24 mouse cellular contexts compared by ENCODE assay signal in the genomic region with DNA sequence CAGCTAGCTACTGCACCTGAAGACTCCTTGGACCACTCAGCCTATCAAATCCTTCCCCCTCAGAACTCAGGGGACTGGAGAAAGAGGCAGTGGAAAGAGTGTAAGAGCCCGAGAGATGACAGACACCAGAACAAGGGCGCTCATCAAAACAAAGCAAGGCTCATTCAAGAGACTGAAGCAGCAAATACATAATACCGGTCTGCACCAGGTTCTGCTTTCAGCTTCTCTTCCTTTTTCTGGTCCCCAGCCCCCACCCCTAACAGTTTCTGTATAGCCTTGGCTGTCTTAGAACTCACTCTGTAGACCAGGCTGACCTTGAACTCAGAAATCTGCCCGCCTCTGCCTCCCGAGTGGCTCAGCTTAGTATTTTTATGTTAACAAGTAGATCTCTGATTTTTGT. TPM values are rescaled to one million over a fixed set of nuclear protein-coding genes. Genes with fewer than 3 reads are reported as not detected.
A peak's percentile ranks its signal among the peaks of the same experiment; 100 is the strongest.
DNase-seq lines count a peak whose midpoint lies in the region.
"Had no signal": no experiment of that assay in that cellular context is flagged by ENCODE, and none has a peak within 500 bp of the region (broad histone marks: within the 10 kb centered on the region; RNA-seq: fewer than 3 reads in every experiment).

No protein-coding gene starts in this region.

- H3K4me3 ChIP-seq in limb, embryonic 10.5 days, result no peak overlapping the region

- H3K9me3 ChIP-seq in limb, embryonic 10.5 days (replicated peaks), result no peaks in the 10 kb centered on the region
- H3K9me3 ChIP-seq: G1E had no signal

- 81% methylated on average over 5 of the region's 5 CpGs for WGBS in limb, embryonic 10.5 days

- DNase-seq in A20 (ENCODE audit: low read depth, low spot score), result peak; percentile 75
- peak; percentile 52 for DNase-seq in ES-CJ7 (ENCODE audit: low read depth, low spot score)
- peak; percentile 55 for DNase-seq in ZHBTc4 (ENCODE audit: low read depth, low spot score)
- DNase-seq in splenic B cell, adult 2 months (ENCODE audit: low read depth, low spot score), result peak; percentile 35
- no peak for DNase-seq in limb, embryonic 10.5 days (ENCODE audit: low spot score)
- no peak for DNase-seq in natural killer cell, adult 2 months (ENCODE audit: low spot score in 2 of 2)
- DNase-seq in thymus, adult 18-20 months, result no peak
- DNase-seq in embryo, embryonic 11 days, result no peak
- DNase-seq: adrenal gland, adult 2 months; adrenal gland, adult 8-10 months; adrenal gland, postnatal 10 days; adrenal gland, postnatal 14 days; adrenal gland, postnatal 25 days; adrenal gland, postnatal 36 days; B cell, adult 2 months; cerebellum, adult 11 months; cerebellum, adult 11-12 months; cerebellum, adult 18-20 months; cerebellum, adult 2 months; cerebellum, adult 8-10 months had no signal

- no peak overlapping the region for H3K27ac ChIP-seq in limb, embryonic 10.5 days

- peaks cover 5% of the 10 kb centered on the region for H3K36me3 ChIP-seq in splenic B cell, adult 2 months (ENCODE audit: control insufficient read depth, insufficient read depth, low read length, poor library complexity, severe bottlenecking)
- peaks cover 30% of the 10 kb centered on the region for H3K36me3 ChIP-seq in limb, embryonic 10.5 days

- no peaks in the 10 kb centered on the region for H3K27me3 ChIP-seq in splenic B cell, adult 2 months (ENCODE audit: control insufficient read depth, insufficient read depth, low read length, poor library complexity, severe bottlenecking)
- H3K27me3 ChIP-seq in limb, embryonic 10.5 days (ENCODE audit: low read depth, poor library complexity, severe bottlenecking), result peaks cover 28% of the 10 kb centered on the region
- H3K27me3 ChIP-seq: CH12.LX, Patski had no signal

- peaks cover 18% of the 10 kb centered on the region for H3K4me1 ChIP-seq in limb, embryonic 10.5 days

RNA-seq across cellular contexts. Expression of a gene that starts 3.7 kb away (rescaled TPM):
- 0.11 TPM in 1 of 2 replicates, not detected in the other for polyA plus RNA-seq in limb, embryonic 10.5 days (2016; fragmentation: Nextera tagmentation; extraction: Ambion mirVana)
- polyA plus RNA-seq: activated CD4-positive, CD25-positive, alpha-beta regulatory T cell, adult 4 months had no signal

RNA-seq across cellular contexts. Expression of a gene that starts 26.4 kb away (rescaled TPM):
- polyA plus RNA-seq in limb, embryonic 10.5 days (2016; fragmentation: Nextera tagmentation; extraction: Ambion mirVana), result 23.8 and 32.1 TPM in 2 replicates
- polyA plus RNA-seq: activated CD4-positive, CD25-positive, alpha-beta regulatory T cell, adult 4 months had no signal

Comparison
In these comparisons a context has a peak if more than half of its experiments do, and no peak if none do; other contexts are left out.
1. DNase-seq: peak in A20 (single experiment), ES-CJ7 (single experiment), ZHBTc4 (single experiment) and splenic B cell, adult 2 months (single experiment); none in limb, embryonic 10.5 days (single experiment), natural killer cell, adult 2 months (0 of 2), thymus, adult 18-20 months (0 of 2) and embryo, embryonic 11 days (single experiment).